Mouse (Mus musculus) lung, postnatal 14 days (tissue): ENCODE data around the gene Gm45015.
A peak's percentile ranks its signal among the peaks of the same experiment; 100 is the strongest.
"Not testable (repeated sequence)": the region's sequence is repeated elsewhere in the genome, so short reads cannot be mapped to it uniquely, and the experiment has no call there.

Experiments used
- DNase-seq: peaks from one replicate; pipeline ENCODE4 v3.0.0; 2021

Gene Gm45015

GRCm38 (mm10) chrX:73336740-73337139 lies at the start of gene Gm45015:
Gene Gm45015, minus strand, starts transcription at chrX:73336840.
- DNase-seq, result no peak

DNA sequence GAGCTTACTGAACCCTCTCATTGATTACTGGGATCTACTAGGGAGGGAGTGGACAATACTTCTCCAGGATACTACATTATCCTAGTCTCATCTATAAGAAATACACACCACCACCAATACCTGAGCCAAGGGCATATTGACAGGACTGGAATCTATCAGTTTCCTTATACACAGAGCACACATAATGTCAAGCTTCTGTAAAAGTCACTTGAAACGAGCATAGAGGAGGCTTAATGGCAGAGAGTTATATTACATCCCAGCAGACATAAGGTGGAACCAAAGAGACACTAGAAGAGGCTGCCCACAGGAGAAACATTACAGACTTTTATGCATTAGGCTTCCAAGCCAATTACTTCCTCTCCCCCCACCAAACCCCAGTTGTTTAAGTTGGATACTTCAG lies 48.3 kb upstream of the Gm45015 start:
- DNase-seq, result no peak

GRCm38 (mm10) chrX:73384419-73384818 lies 47.8 kb upstream of the Gm45015 start:
- DNase-seq, result no peak

DNA sequence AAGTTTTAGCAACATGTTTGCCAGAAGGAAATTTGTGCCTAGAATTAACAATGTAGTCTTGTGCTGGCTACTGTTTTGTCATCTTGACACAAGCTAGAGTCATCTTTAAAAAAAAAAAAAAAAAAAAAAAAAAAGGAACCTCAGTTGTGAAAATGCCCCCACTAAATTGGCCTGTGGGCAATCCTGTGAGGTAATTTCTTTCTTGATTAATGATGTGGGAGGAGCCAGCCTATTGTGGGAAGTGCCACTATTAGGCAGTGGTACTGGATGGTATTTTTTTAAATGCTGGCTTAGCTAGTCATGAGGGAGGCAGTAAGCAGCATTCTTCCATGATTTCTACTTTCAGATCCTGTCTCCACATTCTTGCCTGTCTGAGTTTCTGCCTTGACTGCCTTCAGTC lies 26.7 kb upstream of the Gm45015 start:
- no peak for DNase-seq

GRCm38 (mm10) chrX:73356719-73357118 lies 20.1 kb upstream of the Gm45015 start:
- DNase-seq, result no peak

GRCm38 (mm10) chrX:73356163-73356562 lies 19.5 kb upstream of the Gm45015 start:
- DNase-seq, result no peak

GRCm38 (mm10) chrX:73344346-73344745 lies 7.7 kb upstream of the Gm45015 start:
- no peak for DNase-seq

GRCm38 (mm10) chrX:73343802-73344201 lies 7.2 kb upstream of the Gm45015 start:
- no peak for DNase-seq

- DNase-seq, result peak; percentile 7
Measured at GRCm38 (mm10) chrX:73342941-73343735, 6.5 kb upstream of the Gm45015 start.

- DNase-seq, result peak; percentile 79
Measured at GRCm38 (mm10) chrX:73342483-73342895, 5.8 kb upstream of the Gm45015 start, which contains the start of gene Zfp275. Gene Zfp275, plus strand, starts transcription at chrX:73342621.

DNA sequence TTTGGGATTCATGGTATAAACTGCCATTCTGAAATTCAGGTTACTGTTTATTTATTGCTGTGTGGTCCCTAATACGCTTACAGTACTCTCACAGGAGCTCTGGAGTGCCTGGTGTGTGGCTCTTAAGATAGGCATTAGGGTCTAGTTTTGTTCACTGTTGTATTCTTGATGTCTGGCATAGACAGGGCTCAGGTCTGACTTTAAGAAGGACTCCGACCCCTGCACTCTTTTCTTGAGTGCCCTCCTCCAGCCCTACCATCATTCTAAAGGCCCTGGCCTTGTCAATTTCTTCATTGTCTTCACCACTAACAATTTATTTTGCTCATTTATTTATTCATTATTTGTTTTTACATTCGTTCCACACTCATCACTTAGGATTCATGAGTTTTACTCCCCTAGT lies 5.4 kb upstream of the Gm45015 start:
- DNase-seq, result no peak

DNA sequence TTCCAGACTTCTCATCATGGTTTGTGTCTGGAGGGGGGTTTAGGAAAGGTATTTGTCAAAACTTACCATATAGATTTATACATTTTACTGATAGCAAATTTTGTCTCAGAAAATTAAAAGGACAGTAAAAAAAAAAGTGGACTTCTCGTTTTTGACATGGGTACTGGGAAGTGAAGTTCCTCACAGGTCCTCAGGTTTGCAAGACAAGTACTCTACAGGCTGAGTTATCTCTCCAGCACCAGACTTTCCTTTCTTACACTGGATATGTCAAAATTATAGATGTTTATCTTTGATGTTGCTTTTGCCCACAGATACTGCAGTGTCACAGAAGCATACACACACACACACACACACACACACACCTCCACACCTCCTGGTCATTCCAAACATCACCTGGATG lies 4.8 kb upstream of the Gm45015 start:
- DNase-seq, result no peak

DNA sequence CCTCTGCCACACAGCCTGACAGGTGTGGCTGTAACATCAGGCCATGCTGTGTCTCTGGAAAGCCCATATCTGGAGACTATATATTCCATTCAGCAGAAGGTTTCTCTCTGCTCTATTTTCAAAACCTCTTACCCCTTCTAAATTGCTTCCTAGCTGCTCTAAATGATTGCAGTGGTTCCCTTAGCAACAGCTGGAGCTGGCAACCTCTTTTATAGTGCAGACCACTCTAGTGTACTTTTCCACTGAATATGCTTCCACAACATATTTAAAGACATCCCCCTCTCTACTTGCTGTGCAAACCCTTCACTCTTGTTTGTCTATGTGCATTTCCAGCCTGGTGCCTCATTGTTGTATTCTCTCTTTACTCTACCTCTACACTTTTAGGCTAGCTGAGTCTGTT lies 3.1 kb downstream of the Gm45015 start:
- DNase-seq, result no peak

DNA sequence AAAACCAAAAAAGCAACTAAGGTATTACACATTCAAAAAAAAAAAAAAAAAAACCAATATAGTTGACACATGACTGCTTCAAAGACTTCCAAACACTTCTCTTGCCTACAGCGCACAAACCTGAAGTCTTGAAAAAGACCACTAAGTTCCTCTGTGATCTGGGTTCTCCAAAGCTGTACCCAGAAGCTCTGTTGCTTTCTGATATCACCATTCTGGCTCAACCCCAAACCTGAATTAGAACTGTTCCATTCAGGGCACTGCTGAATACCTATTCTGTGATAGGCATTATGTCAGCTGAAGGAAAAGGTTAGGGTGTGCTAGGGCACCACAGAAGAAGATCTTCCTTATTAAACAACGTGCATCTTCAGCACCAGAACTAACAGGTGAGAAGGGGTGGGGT lies 9.4 kb downstream of the Gm45015 start:
- no peak for DNase-seq

DNA sequence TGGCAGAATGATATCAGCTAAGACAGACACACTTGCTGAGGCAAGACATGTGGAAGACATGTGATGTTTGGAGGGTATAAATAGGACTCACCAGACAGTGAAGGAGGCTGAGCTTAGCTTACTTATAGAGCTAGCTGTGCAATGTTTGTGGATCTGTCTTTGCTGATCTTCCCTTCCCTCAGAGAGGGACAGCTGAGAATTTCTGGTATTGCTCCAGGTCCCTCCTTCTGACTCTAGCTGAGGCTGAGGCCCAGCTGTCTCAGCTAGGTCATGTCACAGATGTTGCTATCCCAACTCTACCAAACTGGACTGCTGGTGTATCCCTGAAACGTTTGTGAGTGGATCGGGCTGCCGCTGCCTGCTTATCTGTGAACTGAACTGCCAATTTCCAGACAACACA lies 15.6 kb downstream of the Gm45015 start:
- no peak for DNase-seq

- DNase-seq, result peak; percentile 42
Measured at GRCm38 (mm10) chrX:73312522-73312921, 24.1 kb downstream of the Gm45015 start.

GRCm38 (mm10) chrX:73295745-73296144 lies 40.9 kb downstream of the Gm45015 start:
- not testable (repeated sequence) for DNase-seq

- not testable (repeated sequence) for DNase-seq
Measured at GRCm38 (mm10) chrX:73292876-73293275, 43.8 kb downstream of the Gm45015 start, which contains the start of the genes Xlr5a and Xlr5c. Gene Xlr5a, minus strand, starts transcription at chrX:73292976. Gene Xlr5c, minus strand, starts transcription at chrX:73292976.
